Mouse (Mus musculus) heart, embryonic 14.5 days (tissue): ENCODE data around the gene Pax1. TPM values are rescaled to one million over a fixed set of nuclear protein-coding genes. Genes with fewer than 3 reads are reported as not detected.

ENCODE experiments used
- ATAC-seq: fragments of 200-750 bp; cut with Nextera tagmentation; 2 replicates; pipeline ENCODE4 v1.8.0; 2017; ENCODE audit warnings: low read depth, moderate TSS enrichment; ENCODE audit not compliant: insufficient number of reproducible peaks, insufficient read depth, low FRiP score
- H3K27ac ChIP-seq, 2 experiments: fragments of 200-500 bp in 1 of 2; fragments of 300-500 bp in 1 of 2; sonication (generic) in 1 of 2; replicated peaks in 1 of 2; 2 replicates each; pipeline ENCODE4 v1.5.1; 2012 to 2014; ENCODE audit warnings: low read depth in 2 of 2, low read length in 2 of 2, control low read depth in 1 of 2, mild to moderate bottlenecking in 1 of 2, mixed read lengths in 1 of 2; ENCODE audit not compliant: control insufficient read depth in 1 of 2, insufficient read depth in 1 of 2
- H3K27me3 ChIP-seq: fragments of 300-500 bp; sonication (generic); 2 replicates; pipeline ENCODE4 v1.6.1; 2014; ENCODE audit warnings: mild to moderate bottlenecking, low read length, control low read depth; ENCODE audit not compliant: control insufficient read depth, insufficient read depth
- H3K36me3 ChIP-seq: fragments of 300-500 bp; sonication (generic); 2 replicates; pipeline ENCODE4 v1.6.1; 2014; ENCODE audit warnings: mild to moderate bottlenecking, control low read depth, low read length, mixed read lengths; ENCODE audit not compliant: control insufficient read depth, insufficient read depth
- H3K4me1 ChIP-seq, 2 experiments: fragments of 200-500 bp in 1 of 2; fragments of 300-500 bp in 1 of 2; sonication (generic) in 1 of 2; 2 replicates each; pipeline ENCODE4 v1.6.1; 2012 to 2014; ENCODE audit warnings: low read length in 2 of 2, control low read depth in 1 of 2, mixed read lengths in 1 of 2; ENCODE audit not compliant: control insufficient read depth in 2 of 2, insufficient read depth in 2 of 2
- H3K4me2 ChIP-seq: fragments of 300-500 bp; sonication (generic); 2 replicates; pipeline ENCODE4 v1.6.1; 2014; ENCODE audit warnings: mild to moderate bottlenecking, low read length
- H3K4me3 ChIP-seq, 2 experiments: fragments of 200-500 bp in 1 of 2; fragments of 300-500 bp in 1 of 2; sonication (generic) in 1 of 2; 2 replicates each; pipeline ENCODE4 v1.5.1; 2012 to 2014; ENCODE audit warnings: low read length in 2 of 2, mild to moderate bottlenecking in 2 of 2, control low read depth in 1 of 2, low read depth in 1 of 2, moderate library complexity in 1 of 2; ENCODE audit not compliant: control insufficient read depth in 1 of 2, insufficient read depth in 1 of 2
- H3K9ac ChIP-seq: fragments of 300-500 bp; sonication (generic); 2 replicates; pipeline ENCODE4 v1.6.1; 2014; ENCODE audit warnings: mild to moderate bottlenecking, low read length
- H3K9me3 ChIP-seq: fragments of 300-500 bp; sonication (generic); 2 replicates; pipeline ENCODE4 v1.6.1; 2016; ENCODE audit warnings: low read length, control low read depth; ENCODE audit not compliant: control insufficient read depth
- WGBS: fragments of 180-500 bp; shearing (Covaris S2); extraction: QIAGEN DNeasy Blood & Tissue Kit; methylation state at CpG from one replicate; pipeline ENCODE4 v1.1.7; 2014; 5-methylcytosine and 5-hydroxymethylcytosine counted together
- polyA plus RNA-seq: library from polyadenylated mRNA; unstranded; fragments of >200 nt; fragmentation: Nextera tagmentation; extraction: Ambion mirVana; gene quantifications from 2 replicates; pipeline ENCODE4 v1.2.1, GENCODE M21; 2014

Gene Pax1
- polyA plus RNA-seq, 1 experiment from 2014 or later, result not detected

DNA sequence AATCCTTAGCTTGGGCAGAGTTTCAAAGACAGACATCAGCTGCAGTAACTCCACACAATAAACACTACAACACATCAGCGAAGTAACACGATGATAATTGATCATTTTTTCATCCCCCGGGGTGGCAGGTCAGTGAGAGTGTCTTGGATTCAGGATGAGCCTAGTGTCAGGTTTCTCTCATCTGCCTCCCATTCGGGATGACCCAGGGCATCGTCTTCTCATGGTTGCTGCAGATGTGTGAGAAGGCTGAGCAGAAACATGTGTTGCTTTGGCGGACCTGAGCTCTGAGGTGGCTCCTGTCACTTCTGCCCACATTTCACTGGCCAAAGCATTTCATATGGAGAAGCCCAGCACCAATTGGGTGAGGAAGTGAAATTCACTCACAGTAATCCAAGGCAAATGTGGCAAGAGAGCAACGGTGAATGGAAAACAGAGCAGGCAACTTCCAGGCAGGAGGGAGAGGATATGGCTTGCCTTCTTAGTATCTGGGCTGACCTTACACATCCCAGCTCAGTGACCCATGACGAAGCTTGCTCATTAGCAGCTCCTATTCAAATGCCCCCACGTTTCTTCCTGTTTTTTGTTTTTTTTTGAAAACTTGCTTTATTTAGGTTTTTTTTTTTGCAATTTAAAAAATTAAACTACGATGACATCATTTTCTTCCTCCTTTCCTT, 63.0 kb downstream of the Pax1 start:
- WGBS, result 73% methylated on average over 10 of the region's 10 CpGs
- Histone ChIP-seq H3K4me1 (no peaks in the 10 kb centered on the region), H3K27me3 (no peaks in the 10 kb centered on the region), H3K9ac (no peak overlapping the region), H3K27ac (no peak overlapping the region), H3K4me3 (no peak overlapping the region), H3K9me3 (no peaks in the 10 kb centered on the region), H3K4me2 (no peak overlapping the region), H3K36me3 (no peaks in the 10 kb centered on the region)
- no peak for ATAC-seq

DNA sequence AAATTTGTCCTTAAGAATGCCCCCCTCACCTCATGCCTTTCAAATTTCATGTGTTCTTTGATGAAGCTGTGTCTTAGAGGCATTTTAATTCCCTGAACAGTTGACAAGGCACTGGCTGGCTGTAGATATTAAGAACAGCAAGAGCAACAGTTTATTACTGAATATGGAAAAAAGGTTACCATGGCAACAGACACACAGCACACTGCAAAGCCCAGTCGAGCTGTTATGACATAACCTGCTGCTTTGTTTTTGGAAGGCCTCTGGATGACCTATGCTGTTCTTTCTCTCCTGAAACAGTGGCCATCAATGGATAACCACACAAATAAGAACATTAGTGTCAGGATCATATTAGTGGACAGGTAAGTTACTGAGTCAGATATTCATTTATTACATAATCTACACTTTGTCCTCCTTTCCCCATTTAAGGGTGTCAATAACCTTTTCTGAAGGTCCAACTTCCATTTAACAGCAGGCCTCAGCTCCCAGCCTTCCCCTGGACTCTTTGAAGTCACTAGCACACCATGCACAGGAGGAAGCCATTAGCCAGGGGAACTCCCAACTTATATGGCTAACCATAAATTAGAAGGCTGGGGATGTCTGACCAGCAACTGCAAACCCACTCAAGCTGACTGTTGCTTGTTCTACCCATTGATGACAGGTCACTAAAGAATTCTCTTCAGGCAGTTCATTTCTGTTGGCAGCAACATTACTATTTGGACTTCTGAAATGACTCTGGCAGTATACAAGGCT, 68.1 kb downstream of the Pax1 start:
- no peak for ATAC-seq
- Histone ChIP-seq H3K27ac (no peak overlapping the region), H3K4me2 (no peak overlapping the region), H3K4me3 (no peak overlapping the region), H3K9ac (no peak overlapping the region), H3K27me3 (no peaks in the 10 kb centered on the region), H3K4me1 (no peaks in the 10 kb centered on the region), H3K9me3 (no peaks in the 10 kb centered on the region), H3K36me3 (no peaks in the 10 kb centered on the region)
- 29% methylated on average over 1 of the region's 1 CpGs for WGBS

GRCm38 (mm10) chr2:147433120-147433519, 71.4 kb downstream of the Pax1 start:
- no peak for ATAC-seq
- no peak overlapping the region for H3K4me3 ChIP-seq

More at GRCm38 (mm10) chr2:147433120-147433519, 71.4 kb downstream of the Pax1 start:
- H3K4me2 ChIP-seq, result no peak overlapping the region
- no peaks in the 10 kb centered on the region for H3K9me3 ChIP-seq
- H3K27me3 ChIP-seq, result no peaks in the 10 kb centered on the region
- H3K4me1 ChIP-seq, result no peaks in the 10 kb centered on the region
- no peak overlapping the region for H3K27ac ChIP-seq
- WGBS, result 31% methylated on average over 5 of the region's 5 CpGs
- H3K9ac ChIP-seq, result no peak overlapping the region
- no peaks in the 10 kb centered on the region for H3K36me3 ChIP-seq

Other genes starting within 250 kb of the Pax1 start
- gene Nkx2-2, start 167.7 kb upstream of the Pax1 start, polyA plus RNA-seq, result not detected in 2 replicates